Mouse (Mus musculus) kidney, adult 2 months (tissue): ENCODE measurements around the gene Gipr. TPM values are rescaled to one million over a fixed set of nuclear protein-coding genes. Genes with fewer than 3 reads are reported as not detected.

ENCODE experiments used
- DNase-seq: peaks from one replicate; pipeline ENCODE4 v3.0.0; 2021
- H3K27ac ChIP-seq: fragments of 200-500 bp; 2 replicates; pipeline ENCODE4 v1.5.1; 2012; ENCODE audit warnings: low read depth, low read length, control low read depth, inconsistent platforms; ENCODE audit not compliant: insufficient read depth
- H3K27me3 ChIP-seq: fragments of 200-500 bp; replicated peaks from 2 replicates; pipeline ENCODE4 v1.6.1; 2012; ENCODE audit warnings: mild to moderate bottlenecking, moderate library complexity, low read length, inconsistent platforms; ENCODE audit not compliant: control insufficient read depth, insufficient read depth
- H3K36me3 ChIP-seq: fragments of 200-500 bp; 2 replicates; pipeline ENCODE4 v1.6.1; 2012; ENCODE audit warnings: mild to moderate bottlenecking, moderate library complexity, low read length, inconsistent platforms; ENCODE audit not compliant: control insufficient read depth, insufficient read depth
- H3K4me1 ChIP-seq: fragments of 200-500 bp; 2 replicates; pipeline ENCODE4 v1.6.1; 2011; ENCODE audit warnings: low read length; ENCODE audit not compliant: control insufficient read depth, insufficient read depth
- H3K4me3 ChIP-seq: fragments of 200-500 bp; 2 replicates; pipeline ENCODE4 v1.5.1; 2011; ENCODE audit warnings: mild to moderate bottlenecking, low read depth, low read length, control low read depth; ENCODE audit not compliant: insufficient read depth
- CTCF ChIP-seq: fragments of 200-500 bp; conservative IDR thresholded peaks from 2 replicates; pipeline ENCODE4 v1.5.1; 2011; ENCODE audit warnings: low read depth, mild to moderate bottlenecking, control low read depth, low read length, moderate library complexity, mixed read lengths; ENCODE audit not compliant: insufficient read depth, insufficient read length
- POLR2A ChIP-seq: fragments of 200-500 bp; IDR thresholded peaks from one replicate; pipeline ENCODE4 v1.6.1; 2011; ENCODE audit warnings: low read depth, low read length, control low read depth
- WGBS: fragments of 180-500 bp; shearing (Covaris S2); methylation state at CpG from one replicate; pipeline ENCODE4 v1.1.7; 2018; 5-methylcytosine and 5-hydroxymethylcytosine counted together
- polyA plus RNA-seq: library from polyadenylated mRNA; depleted of rRNA; stranded (reverse); fragments of >200 nt; gene quantifications from 2 replicates; pipeline ENCODE4 v1.2.3, GENCODE M21; 2012; rRNA removed

The Gipr gene
- 0.13 and 0.20 TPM in 2 replicates for polyA plus RNA-seq

DNA sequence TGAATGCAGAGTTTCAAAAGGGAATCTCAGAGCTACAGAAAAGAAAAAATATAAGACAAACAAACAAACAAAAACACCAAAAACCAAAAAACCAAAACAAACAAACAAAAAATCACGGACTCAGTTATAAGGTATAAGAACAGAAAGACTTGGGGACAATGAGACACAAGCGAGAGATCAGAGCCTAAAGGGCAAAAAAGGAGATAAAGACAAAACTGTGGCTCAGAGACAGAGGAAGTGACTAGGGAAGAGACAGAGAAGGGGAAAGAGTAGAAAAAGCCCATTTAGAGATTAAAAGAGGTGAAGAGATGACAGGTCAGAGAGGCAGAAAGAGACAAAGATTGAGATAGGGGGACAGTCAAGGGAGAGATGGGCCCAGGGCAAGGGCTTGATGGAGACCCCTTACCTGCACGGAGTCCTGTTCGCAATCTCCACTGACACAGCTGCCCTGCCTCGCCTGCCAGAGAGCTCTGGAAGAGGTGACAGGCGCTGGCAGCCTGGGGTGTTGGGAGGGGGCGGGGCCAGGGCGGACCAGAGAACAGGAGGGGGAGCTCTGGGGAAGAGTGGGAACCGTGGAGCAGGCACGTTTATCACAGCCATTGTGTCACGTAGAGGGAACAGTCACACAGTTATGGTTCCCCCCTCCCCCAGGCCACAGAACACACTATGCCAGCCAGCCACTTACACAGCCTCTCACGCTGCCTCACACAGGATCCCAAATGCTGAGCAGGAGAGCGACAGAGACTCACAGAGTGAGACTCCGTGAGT, at the start of gene Gipr:
TSS of gene Gipr (minus strand) at position 472 of the 768 bp plus-strand sequence.
- H3K4me1 ChIP-seq: no peaks in the 10 kb centered on the region
- TF ChIP-seq CTCF: no peak
- no peak for TF ChIP-seq POLR2A
- H3K27ac ChIP-seq: no peak within 1 kb of the TSS
- no peaks in the 10 kb centered on the region for H3K36me3 ChIP-seq
- H3K4me3 ChIP-seq: no peak within 1 kb of the TSS
- H3K27me3 ChIP-seq: no peaks in the 10 kb centered on the region
- DNase-seq: no peak
- 17% methylated on average over 14 of the region's 14 CpGs for WGBS

DNA sequence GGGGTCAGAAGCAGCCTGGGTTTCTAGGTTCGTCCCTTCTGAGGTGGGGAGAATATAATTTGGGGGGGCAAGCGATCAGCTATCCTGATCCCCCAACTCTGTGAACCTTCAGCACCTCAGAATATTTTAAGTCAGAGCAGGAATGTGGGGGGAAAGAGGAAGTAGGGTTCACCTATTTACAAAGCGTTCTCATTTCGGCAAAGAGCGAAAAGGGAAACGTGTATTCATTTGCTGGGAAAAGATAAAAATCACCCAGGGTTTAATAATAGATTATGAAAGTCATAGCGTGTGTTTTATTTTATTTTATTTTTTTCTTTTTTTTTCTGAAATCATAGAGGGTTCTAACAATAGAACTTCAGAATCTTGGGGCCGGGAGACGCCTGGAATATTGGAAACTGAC, 49.0 kb upstream of the Gipr start:
- no peak for TF ChIP-seq CTCF
- TF ChIP-seq POLR2A: no peak
- Histone ChIP-seq H3K27me3 (no peaks in the 10 kb centered on the region), H3K27ac (0 out of 2 replicates have a peak overlapping the region, but pooled peaks have one; percentile 12), H3K4me1 (no peaks in the 10 kb centered on the region), H3K36me3 (no peaks in the 10 kb centered on the region), H3K4me3 (no peak overlapping the region)
- no peak for DNase-seq
- 52% methylated on average over 9 of the region's 9 CpGs for WGBS

DNA sequence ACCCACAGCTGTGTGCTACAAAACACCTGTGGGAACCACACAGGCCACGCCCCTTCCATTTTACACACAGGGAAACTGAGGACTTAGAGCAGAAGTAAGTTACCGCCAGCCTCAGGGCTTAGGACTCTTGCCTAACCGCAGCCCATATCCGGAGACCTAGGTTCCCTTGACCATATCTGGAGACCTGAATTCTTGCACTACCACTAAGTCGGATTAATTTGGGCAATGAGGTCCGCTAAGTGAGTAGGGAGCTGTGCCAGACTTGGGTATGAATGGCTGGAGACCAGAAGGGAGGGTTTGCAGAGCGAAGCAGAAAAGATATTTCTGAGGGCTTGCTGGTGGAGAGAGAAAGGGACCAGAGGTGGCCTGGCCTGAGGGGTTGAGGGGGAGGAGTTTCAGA, 48.4 kb upstream of the Gipr start:
- Histone ChIP-seq H3K4me3 (no peak overlapping the region), H3K4me1 (no peaks in the 10 kb centered on the region), H3K36me3 (no peaks in the 10 kb centered on the region), H3K27me3 (no peaks in the 10 kb centered on the region), H3K27ac (no peak overlapping the region)
- DNase-seq: no peak
- TF ChIP-seq POLR2A: no peak
- no peak for TF ChIP-seq CTCF
- 49% methylated on average over 7 of the region's 7 CpGs for WGBS

DNA sequence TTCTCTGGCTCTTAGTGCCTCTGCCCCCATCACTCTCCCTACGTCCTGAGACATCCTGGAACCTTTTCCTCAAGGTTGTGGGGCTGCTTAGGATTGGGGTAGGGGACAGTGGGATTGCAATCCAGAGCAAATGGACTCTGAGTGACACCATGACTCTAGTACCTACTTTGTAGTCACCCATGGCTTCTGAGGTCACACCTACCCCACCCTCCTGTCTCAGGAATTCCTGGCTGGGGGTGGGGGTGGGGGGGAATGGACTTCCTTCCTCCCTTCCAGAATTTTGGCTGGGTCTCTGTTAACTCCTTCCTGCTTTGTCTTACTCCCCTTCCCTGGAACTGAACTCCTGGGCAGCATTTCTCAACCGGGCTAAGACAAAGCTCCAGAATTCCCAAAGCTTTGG, 47.5 kb upstream of the Gipr start:
- no peaks in the 10 kb centered on the region for H3K4me1 ChIP-seq
- peak overlapping the region; percentile 63 for H3K4me3 ChIP-seq
- H3K27ac ChIP-seq: peak overlapping the region; percentile 21; the same call in 1 of the 2 replicates
- H3K27me3 ChIP-seq: no peaks in the 10 kb centered on the region
- no peaks in the 10 kb centered on the region for H3K36me3 ChIP-seq
- TF ChIP-seq POLR2A (no peak), CTCF (no peak)
- DNase-seq: peak; percentile 37
- WGBS: 55% methylated on average over 2 of the region's 2 CpGs

DNA sequence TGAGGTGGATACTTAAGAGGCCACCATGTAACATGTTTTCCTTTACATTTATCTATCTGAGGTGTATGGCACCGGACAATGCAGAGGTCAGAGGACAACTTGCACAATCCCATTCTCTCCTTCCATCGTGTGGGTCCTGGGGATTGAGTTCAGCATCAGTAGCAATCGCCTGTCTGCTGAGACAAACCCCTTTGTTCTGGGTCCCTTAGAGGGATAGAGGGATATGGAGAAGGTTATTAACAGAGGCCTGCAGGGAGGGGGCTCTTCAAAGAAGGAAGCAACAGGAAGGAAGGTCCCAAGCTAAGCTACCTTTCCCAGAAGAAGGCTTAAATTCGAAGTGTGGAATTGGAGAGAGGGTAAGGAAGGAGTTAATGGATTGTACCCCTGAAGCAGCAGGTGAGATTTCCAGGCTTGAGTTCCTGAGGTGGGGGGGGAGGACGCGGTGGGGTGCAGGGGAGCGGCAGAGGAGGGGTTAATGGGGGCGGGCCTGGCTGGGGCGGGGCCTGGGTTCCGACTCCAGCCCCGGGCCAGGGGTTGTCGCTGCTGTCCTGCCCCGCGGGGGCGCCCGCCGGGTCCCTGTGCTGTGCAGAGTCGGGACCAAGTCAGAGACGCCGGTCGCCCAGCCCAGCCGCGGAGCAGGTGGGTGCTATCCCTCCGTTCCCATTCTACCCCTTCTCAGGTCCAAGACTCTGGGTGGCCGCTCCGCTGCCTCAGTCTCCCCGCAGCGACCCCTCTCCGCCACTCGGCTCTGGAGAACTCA, 46.2 kb upstream of the Gipr start, which contains the start of gene Gpr4:
TSS of gene Gpr4 (plus strand) at position 543 of the 760 bp plus-strand sequence.
- WGBS: 3% methylated on average over 30 of the region's 30 CpGs
- Histone ChIP-seq H3K27ac (peak within 1 kb of the TSS; percentile 27; the same call in 1 of the 2 replicates), H3K27me3 (no peaks in the 10 kb centered on the region), H3K4me3 (peak within 1 kb of the TSS; percentile 63), H3K4me1 (no peaks in the 10 kb centered on the region), H3K36me3 (no peaks in the 10 kb centered on the region)
- TF ChIP-seq POLR2A: no peak
- TF ChIP-seq CTCF: no peak
- peak; percentile 51 for DNase-seq

DNA sequence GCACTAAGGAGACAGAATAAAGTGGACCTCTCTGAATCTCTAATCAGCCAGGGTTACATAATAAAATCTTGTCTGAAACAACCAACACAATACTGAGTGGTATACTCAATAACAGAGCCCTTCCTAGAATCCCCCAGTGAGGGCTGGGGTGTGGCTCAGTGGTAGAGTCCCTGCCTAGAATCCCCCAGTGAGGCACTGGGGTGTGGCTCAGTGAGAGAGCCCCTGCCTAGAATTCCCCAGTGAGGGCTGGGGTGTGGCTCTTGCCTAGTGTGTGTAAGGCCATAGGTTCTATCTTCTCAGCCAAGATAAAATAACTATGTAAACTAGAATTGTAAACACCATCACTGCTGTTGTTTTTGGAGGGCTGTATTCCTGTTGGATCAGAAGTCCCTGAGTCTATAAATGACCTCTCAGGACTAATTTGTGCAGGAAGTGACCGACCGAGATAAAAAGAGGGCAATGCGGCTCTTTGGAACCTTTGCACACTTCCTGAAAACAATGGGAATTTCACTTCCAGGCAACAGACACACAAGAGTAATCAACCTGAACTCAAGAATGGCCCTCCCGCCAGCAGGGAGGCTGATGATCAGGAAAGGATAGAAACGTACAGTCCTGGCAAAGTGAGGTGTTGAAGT, 45.2 kb upstream of the Gipr start:
- DNase-seq: peak; percentile 60
- Histone ChIP-seq H3K4me3 (no peak overlapping the region), H3K27ac (0 out of 2 replicates have a peak overlapping the region, but pooled peaks have one; percentile 27), H3K36me3 (no peaks in the 10 kb centered on the region), H3K4me1 (no peaks in the 10 kb centered on the region), H3K27me3 (no peaks in the 10 kb centered on the region)
- TF ChIP-seq POLR2A: no peak
- no peak for TF ChIP-seq CTCF
- 13% methylated on average over 5 of the region's 5 CpGs for WGBS
